Mouse (Mus musculus) thymus, postnatal 25 days (tissue): ENCODE measurements around the gene Adgrg7.

Experiments
- DNase-seq: peaks from one replicate; pipeline ENCODE4 v3.0.0; 2022

Adgrg7 gene

GRCm38 (mm10) chr16:56705731-56706130, 89.9 kb downstream of the Adgrg7 start:
- no peak for DNase-seq

GRCm38 (mm10) chr16:56700898-56701297, 94.8 kb downstream of the Adgrg7 start:
- no peak for DNase-seq

- DNase-seq: no peak
These were observed 99.2 kb downstream of the Adgrg7 start for GRCm38 (mm10) chr16:56696448-56696847.

- no peak for DNase-seq
These were observed 104.9 kb downstream of the Adgrg7 start for GRCm38 (mm10) chr16:56690715-56691114.

GRCm38 (mm10) chr16:56686747-56687146, 108.9 kb downstream of the Adgrg7 start:
- no peak for DNase-seq

- DNase-seq: no peak
These were observed 114.5 kb downstream of the Adgrg7 start for GRCm38 (mm10) chr16:56681010-56681645.

- DNase-seq: no peak
These were observed 118.5 kb downstream of the Adgrg7 start for GRCm38 (mm10) chr16:56677146-56677545.
